Mouse (Mus musculus): ENCODE results near the gene Tmem108.

The Tmem108 gene

GRCm38 (mm10) chr9:103590801-103591200, 170.8 kb downstream of the Tmem108 start:
- DNase-seq (ENCODE audit: low read depth, low spot score): no peak

GRCm38 (mm10) chr9:103584865-103585264, 176.8 kb downstream of the Tmem108 start:
- DNase-seq (ENCODE audit: low read depth, low spot score): peak; percentile 37

- DNase-seq (ENCODE audit: low read depth, low spot score): no peak
These were observed 179.2 kb downstream of the Tmem108 start for GRCm38 (mm10) chr9:103582249-103582961.

- no peak for DNase-seq (ENCODE audit: low read depth, low spot score)
These were observed 181.0 kb downstream of the Tmem108 start for GRCm38 (mm10) chr9:103580621-103581020.

- no peak for DNase-seq (ENCODE audit: low read depth, low spot score)
These were observed 181.5 kb downstream of the Tmem108 start for GRCm38 (mm10) chr9:103580186-103580585.

GRCm38 (mm10) chr9:103579411-103580026, 182.1 kb downstream of the Tmem108 start:
- no peak for DNase-seq (ENCODE audit: low read depth, low spot score)

GRCm38 (mm10) chr9:103577731-103578130, 183.9 kb downstream of the Tmem108 start:
- DNase-seq (ENCODE audit: low read depth, low spot score): no peak

GRCm38 (mm10) chr9:103577181-103577580, 184.5 kb downstream of the Tmem108 start:
- DNase-seq (ENCODE audit: low read depth, low spot score): no peak

GRCm38 (mm10) chr9:103575901-103576300, 185.7 kb downstream of the Tmem108 start:
- DNase-seq (ENCODE audit: low read depth, low spot score): no peak

GRCm38 (mm10) chr9:103573994-103574750, 187.5 kb downstream of the Tmem108 start:
- no peak for DNase-seq (ENCODE audit: low read depth, low spot score)

- no peak for DNase-seq (ENCODE audit: low read depth, low spot score)
These were observed 191.4 kb downstream of the Tmem108 start for GRCm38 (mm10) chr9:103570158-103570741.

GRCm38 (mm10) chr9:103568983-103569382, 192.7 kb downstream of the Tmem108 start:
- no peak for DNase-seq (ENCODE audit: low read depth, low spot score)

GRCm38 (mm10) chr9:103565186-103565585, 196.5 kb downstream of the Tmem108 start:
- no peak for DNase-seq (ENCODE audit: low read depth, low spot score)

- DNase-seq (ENCODE audit: low read depth, low spot score): no peak
These were observed 197.6 kb downstream of the Tmem108 start for GRCm38 (mm10) chr9:103563864-103564610.

GRCm38 (mm10) chr9:103562063-103562462, 199.6 kb downstream of the Tmem108 start:
- DNase-seq (ENCODE audit: low read depth, low spot score): no peak

GRCm38 (mm10) chr9:103558741-103559140, 202.9 kb downstream of the Tmem108 start:
- DNase-seq (ENCODE audit: low read depth, low spot score): peak; percentile 45

GRCm38 (mm10) chr9:103558240-103558639, 203.4 kb downstream of the Tmem108 start:
- DNase-seq (ENCODE audit: low read depth, low spot score): no peak

- DNase-seq (ENCODE audit: low read depth, low spot score): no peak
These were observed 204.6 kb downstream of the Tmem108 start for GRCm38 (mm10) chr9:103557085-103557484.

GRCm38 (mm10) chr9:103555334-103555733, 206.3 kb downstream of the Tmem108 start:
- no peak for DNase-seq (ENCODE audit: low read depth, low spot score)

- no peak for DNase-seq (ENCODE audit: low read depth, low spot score)
These were observed 210.9 kb downstream of the Tmem108 start for GRCm38 (mm10) chr9:103550661-103551248.

- DNase-seq (ENCODE audit: low read depth, low spot score): no peak
These were observed 212.5 kb downstream of the Tmem108 start for GRCm38 (mm10) chr9:103549178-103549577.
